Mouse (Mus musculus): ENCODE measurements around the gene Kcnab3. TPM values are rescaled to one million over a fixed set of nuclear protein-coding genes. Genes with fewer than 3 reads are reported as not detected.
A peak's percentile ranks its signal among the peaks of the same experiment; 100 is the strongest.

The Kcnab3 gene
- total RNA-seq, 2 experiments from 2014 or later, result 95.5 to 95.8 TPM

DNA sequence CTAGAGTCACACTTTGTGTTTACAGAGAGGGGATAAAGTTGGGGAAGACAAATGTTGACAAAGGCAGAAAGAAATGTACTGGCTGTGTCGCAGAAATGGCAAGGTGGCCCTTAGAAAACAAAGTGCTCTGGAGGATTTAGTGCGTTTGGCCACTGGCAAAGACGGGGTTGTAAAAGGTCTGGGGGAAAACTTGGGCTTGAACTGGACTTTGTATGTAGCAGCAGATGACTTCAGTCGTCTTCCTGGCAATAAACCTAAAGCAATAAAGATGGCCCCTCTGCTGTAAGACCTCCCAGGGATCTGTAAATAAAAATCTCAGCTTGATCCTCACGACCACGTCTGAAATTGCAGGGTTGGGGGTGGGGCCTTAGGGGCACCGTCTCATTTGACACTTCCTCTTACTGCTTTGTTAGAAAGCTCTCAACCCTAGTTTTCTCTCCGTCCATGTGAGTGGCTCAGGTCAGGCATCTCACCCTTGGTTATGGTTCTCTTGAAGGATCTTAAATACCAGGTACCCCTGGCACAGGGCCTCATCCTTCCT is 6.7 kb downstream of the Kcnab3 start:
- no peak for DNase-seq (ENCODE audit: extremely low spot score in 1 of 2, low spot score in 2 of 2)
- peak overlapping the region; percentile 78; the same call in 1 of the 2 replicates for H3K27ac ChIP-seq
- no peak overlapping the region for H3K4me3 ChIP-seq
- intact Hi-C loops (cut with DNase I), result no loop called here
- no peak for TF ChIP-seq CTCF (IDR thresholded peaks at IDR 0.05)

DNA sequence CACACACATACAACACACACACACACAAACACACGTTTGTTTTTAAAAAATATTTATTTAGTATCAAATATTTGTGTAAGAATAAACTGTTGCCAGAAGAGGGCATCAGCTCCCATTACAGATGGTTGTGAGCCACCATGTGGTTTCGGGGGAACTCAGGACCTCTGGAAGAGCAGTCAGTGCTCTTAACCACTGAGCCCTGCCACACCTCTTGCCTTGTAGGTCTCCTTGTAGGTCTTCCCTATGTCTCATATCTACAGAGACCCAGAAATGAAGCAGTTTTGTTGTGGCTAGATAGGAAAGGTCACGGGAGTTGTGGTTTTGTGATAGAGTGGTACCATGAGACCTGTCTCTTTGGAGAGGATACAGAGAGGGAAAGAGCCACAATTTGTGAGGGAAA is 7.9 kb downstream of the Kcnab3 start:
- DNase-seq (ENCODE audit: extremely low spot score in 1 of 2, low spot score in 2 of 2), result no peak
- H3K4me3 ChIP-seq, result no peak overlapping the region
- intact Hi-C loops (cut with DNase I), result no loop called here
- H3K27ac ChIP-seq, result no peak overlapping the region
- peak; percentile 30 for TF ChIP-seq CTCF (IDR thresholded peaks at IDR 0.05)

DNA sequence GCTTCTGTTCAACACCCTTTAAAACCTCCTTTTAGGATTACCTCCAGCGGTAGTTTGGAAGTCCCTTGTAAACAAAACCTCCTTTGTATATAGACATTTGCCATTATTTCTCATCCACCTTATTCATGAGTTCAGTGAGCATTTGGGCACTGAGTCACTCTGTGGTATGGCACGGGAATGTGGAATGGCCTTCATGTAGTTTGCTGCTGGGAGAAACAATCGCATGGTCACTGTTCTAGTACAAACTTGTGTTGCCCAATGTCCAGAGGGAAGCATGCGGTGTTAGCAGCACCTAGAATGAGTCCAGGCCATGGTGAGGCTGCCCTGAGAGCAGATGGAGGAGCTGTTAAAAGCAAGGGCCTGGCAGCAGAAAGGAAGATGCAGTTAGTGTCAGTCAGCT is 8.7 kb downstream of the Kcnab3 start:
- TF ChIP-seq CTCF (IDR thresholded peaks at IDR 0.05), result no peak
- DNase-seq (ENCODE audit: extremely low spot score in 1 of 2, low spot score in 2 of 2), result no peak
- H3K27ac ChIP-seq, result no peak overlapping the region
- intact Hi-C loops (cut with DNase I), result no loop called here
- no peak overlapping the region for H3K4me3 ChIP-seq

GRCm38 (mm10) chr11:69340161-69341131 is 14.4 kb downstream of the Kcnab3 start, which contains the start of gene Rnf227:
Gene Rnf227 (plus strand): TSS chr11:69340461.
- intact Hi-C loops (cut with DNase I), result loop anchor here (1.0 kb wide), 1 partner anchor 26 kb away; no protein-coding TSS in a partner anchor
- H3K27ac ChIP-seq, result peak within 1 kb of the TSS; percentile 95
- no peak for TF ChIP-seq CTCF (IDR thresholded peaks at IDR 0.05)
- DNase-seq (ENCODE audit: extremely low spot score in 1 of 2, low spot score in 2 of 2), result peak; percentile 81 to 82
- H3K4me3 ChIP-seq, result peak within 1 kb of the TSS; percentile 84

DNA sequence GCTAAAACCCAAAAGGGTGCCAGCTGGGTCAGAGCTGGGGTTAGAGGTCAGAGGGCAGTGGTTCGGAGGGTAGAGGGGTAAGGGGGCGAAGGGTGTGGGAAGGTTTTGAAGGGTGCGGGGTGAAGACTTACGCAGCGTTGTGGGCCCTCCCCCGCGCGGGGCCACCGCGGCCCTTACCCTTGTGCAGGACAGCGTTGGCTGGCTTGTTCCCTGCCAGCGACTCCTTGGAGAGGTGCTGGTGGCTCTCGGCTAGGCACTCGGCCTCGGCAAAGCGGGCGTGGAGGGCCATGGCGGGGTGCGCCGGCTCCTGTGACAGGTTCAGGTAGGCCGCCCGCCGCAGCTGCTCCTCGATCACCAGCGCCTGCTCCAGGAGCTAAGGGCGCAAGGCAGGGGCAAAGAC is 20.4 kb downstream of the Kcnab3 start:
- H3K27ac ChIP-seq, result no peak overlapping the region
- intact Hi-C loops (cut with DNase I), result no loop called here
- no peak for DNase-seq (ENCODE audit: extremely low spot score in 1 of 2, low spot score in 2 of 2)
- no peak overlapping the region for H3K4me3 ChIP-seq
- TF ChIP-seq CTCF (IDR thresholded peaks at IDR 0.05), result no peak

- intact Hi-C loops (cut with DNase I), result no loop called here
- no peak overlapping the region for H3K4me3 ChIP-seq
- no peak for TF ChIP-seq CTCF (IDR thresholded peaks at IDR 0.05)
- no peak for DNase-seq (ENCODE audit: extremely low spot score in 1 of 2, low spot score in 2 of 2)
- no peak overlapping the region for H3K27ac ChIP-seq
These were observed 30.5 kb downstream of the Kcnab3 start for GRCm38 (mm10) chr11:69356544-69356943.

- Histone ChIP-seq H3K27ac (no peak overlapping the region), H3K4me3 (no peak overlapping the region)
- no peak for DNase-seq (ENCODE audit: extremely low spot score in 1 of 2, low spot score in 2 of 2)
- no peak for TF ChIP-seq CTCF (IDR thresholded peaks at IDR 0.05)
- intact Hi-C loops (cut with DNase I), result no loop called here
These were observed 31.6 kb downstream of the Kcnab3 start for GRCm38 (mm10) chr11:69357690-69358089.

DNA sequence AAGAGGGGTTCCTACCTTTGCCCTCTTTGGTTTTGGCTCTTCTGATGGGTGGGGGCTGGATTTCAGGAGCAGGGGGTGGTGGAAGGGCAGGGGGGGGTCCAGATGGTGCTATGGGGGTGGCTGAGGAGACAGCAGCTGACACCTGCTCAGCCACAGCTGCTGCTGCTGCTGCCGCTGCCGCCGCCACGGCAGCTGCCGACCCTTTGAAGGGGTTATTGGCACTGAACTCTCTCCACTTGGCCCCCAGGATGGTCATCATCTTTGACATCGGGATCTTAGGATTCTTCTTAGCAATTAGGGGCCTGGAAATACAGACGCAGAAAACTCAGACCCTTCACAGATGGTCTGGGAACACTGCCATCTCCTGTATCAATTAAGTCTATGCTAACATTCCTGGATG is 36.0 kb downstream of the Kcnab3 start:
- intact Hi-C loops (cut with DNase I), result no loop called here
- no peak for DNase-seq (ENCODE audit: extremely low spot score in 1 of 2, low spot score in 2 of 2)
- Histone ChIP-seq H3K27ac (no peak overlapping the region), H3K4me3 (no peak overlapping the region)
- no peak for TF ChIP-seq CTCF (IDR thresholded peaks at IDR 0.05)

GRCm38 (mm10) chr11:69362479-69362878 is 36.4 kb downstream of the Kcnab3 start:
- Histone ChIP-seq H3K4me3 (no peak overlapping the region), H3K27ac (no peak overlapping the region)
- intact Hi-C loops (cut with DNase I), result no loop called here
- DNase-seq (ENCODE audit: extremely low spot score in 1 of 2, low spot score in 2 of 2), result no peak
- TF ChIP-seq CTCF (IDR thresholded peaks at IDR 0.05), result no peak; the same call in 1 of the 2 replicates

GRCm38 (mm10) chr11:69364376-69364775 is 38.3 kb downstream of the Kcnab3 start:
- intact Hi-C loops (cut with DNase I), result loop anchor here (2.0 kb wide), 1 partner anchor 52 kb away; no protein-coding TSS in a partner anchor
- Histone ChIP-seq H3K4me3 (peak overlapping the region; percentile 4), H3K27ac (peak overlapping the region; percentile 91)
- no peak for TF ChIP-seq CTCF (IDR thresholded peaks at IDR 0.05)
- DNase-seq (ENCODE audit: extremely low spot score in 1 of 2, low spot score in 2 of 2), result no peak

- peak; percentile 87 to 88 for DNase-seq (ENCODE audit: extremely low spot score in 1 of 2, low spot score in 2 of 2)
- intact Hi-C loops (cut with DNase I), result loop anchor here (2.0 kb wide), 1 partner anchor 52 kb away; no protein-coding TSS in a partner anchor
- peak overlapping the region; percentile 91 for H3K27ac ChIP-seq
- peak overlapping the region; percentile 4 for H3K4me3 ChIP-seq
- no peak; the same call in 1 of the 2 replicates for TF ChIP-seq CTCF (IDR thresholded peaks at IDR 0.05)
These were observed 38.9 kb downstream of the Kcnab3 start for GRCm38 (mm10) chr11:69364910-69365309.

GRCm38 (mm10) chr11:69365722-69366121 is 39.7 kb downstream of the Kcnab3 start:
- intact Hi-C loops (cut with DNase I), result loop anchor here (1.0 to 2.0 kb wide), 3 partner anchors 25 to 51 kb away; partner anchors contain the start of genes Cntrob, Rnf227 and Trappc1
- TF ChIP-seq CTCF (IDR thresholded peaks at IDR 0.05), result no peak
- no peak for DNase-seq (ENCODE audit: extremely low spot score in 1 of 2, low spot score in 2 of 2)

More at GRCm38 (mm10) chr11:69365722-69366121, 39.7 kb downstream of the Kcnab3 start:
- Histone ChIP-seq H3K27ac (peak overlapping the region; percentile 91), H3K4me3 (peak overlapping the region; percentile 91)

Measured in left cerebral cortex, adult 2 months (tissue).